Mouse (Mus musculus) thymus, adult 2 months (tissue): ENCODE measurements around the gene Sh3bp5l.

Source experiments
- CTCF ChIP-seq: fragments of 200-500 bp; IDR thresholded peaks from 2 replicates; pipeline ENCODE4 v1.5.1; 2012; ENCODE audit warnings: mild to moderate bottlenecking, control low read depth, low read length, moderate library complexity, borderline replicate concordance; ENCODE audit not compliant: control insufficient read depth, poor library complexity, insufficient read depth; ENCODE audit errors: extremely low read depth
- POLR2A ChIP-seq: fragments of 200-500 bp; IDR thresholded peaks from 2 replicates; pipeline ENCODE4 v1.6.1; 2012; ENCODE audit warnings: mild to moderate bottlenecking, low read length, control low read depth, moderate library complexity; ENCODE audit not compliant: control insufficient read depth, poor library complexity, insufficient read depth; ENCODE audit errors: extremely low read depth

DNA sequence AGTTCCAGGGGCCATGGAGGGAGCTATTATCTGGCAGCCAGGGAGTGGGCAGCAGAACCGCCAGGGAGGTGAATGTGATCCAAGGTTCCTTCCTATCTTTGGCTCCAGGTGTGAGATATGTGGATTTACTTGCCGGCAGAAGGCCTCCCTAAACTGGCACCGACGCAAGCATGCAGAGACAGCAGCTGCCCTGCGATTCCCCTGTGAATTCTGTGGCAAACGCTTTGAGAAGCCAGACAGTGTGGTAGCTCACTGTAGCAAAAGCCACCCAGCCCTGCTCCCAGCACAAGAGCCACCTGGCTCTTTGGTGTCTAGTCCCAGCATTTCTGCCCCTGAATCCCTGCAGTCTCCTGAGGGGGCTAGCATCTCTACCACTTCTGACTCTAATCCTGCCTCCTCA lies 16.5 kb upstream of the Sh3bp5l start:
- no peak for TF ChIP-seq CTCF
- TF ChIP-seq POLR2A, result no peak
